Mouse (Mus musculus): ENCODE data around the gene Ccdc51.

The Ccdc51 gene

GRCm38 (mm10) chr9:109082124-109082800, at the start of gene Ccdc51, which contains the start of gene Tma7:
Gene Ccdc51 (plus strand): TSS chr9:109082493.
Gene Tma7 (minus strand): TSS chr9:109082587.
- DNase-seq (ENCODE audit: low spot score) = peak; percentile 76

- peak; percentile 87 for DNase-seq (ENCODE audit: low spot score)
These were observed 44.0 kb upstream of the Ccdc51 start, which contains the start of gene Shisa5 for GRCm38 (mm10) chr9:109038086-109038895. Gene Shisa5 (plus strand): TSS chr9:109038565.

- peak; percentile 67 for DNase-seq (ENCODE audit: low spot score)
These were observed 43.4 kb upstream of the Ccdc51 start for GRCm38 (mm10) chr9:109038901-109039364.

- peak; percentile 35 for DNase-seq (ENCODE audit: low spot score)
These were observed 42.6 kb upstream of the Ccdc51 start for GRCm38 (mm10) chr9:109039681-109040080.

GRCm38 (mm10) chr9:109040216-109040615, 42.1 kb upstream of the Ccdc51 start:
- peak; percentile 31 for DNase-seq (ENCODE audit: low spot score)

GRCm38 (mm10) chr9:109040906-109041305, 41.4 kb upstream of the Ccdc51 start:
- DNase-seq (ENCODE audit: low spot score) = peak; percentile 39

- no peak for DNase-seq (ENCODE audit: low spot score)
These were observed 40.9 kb upstream of the Ccdc51 start for GRCm38 (mm10) chr9:109041351-109041750.

GRCm38 (mm10) chr9:109046306-109046705, 36.0 kb upstream of the Ccdc51 start:
- peak; percentile 69 for DNase-seq (ENCODE audit: low spot score)

- no peak for DNase-seq (ENCODE audit: low spot score)
These were observed 33.0 kb upstream of the Ccdc51 start for GRCm38 (mm10) chr9:109049316-109049715.

- DNase-seq (ENCODE audit: low spot score) = peak; percentile 32
These were observed 32.2 kb upstream of the Ccdc51 start for GRCm38 (mm10) chr9:109049996-109050673.

- DNase-seq (ENCODE audit: low spot score) = no peak
These were observed 31.7 kb upstream of the Ccdc51 start for GRCm38 (mm10) chr9:109050674-109050997.

GRCm38 (mm10) chr9:109051011-109051501, 31.2 kb upstream of the Ccdc51 start:
- DNase-seq (ENCODE audit: low spot score) = no peak

GRCm38 (mm10) chr9:109051651-109052489, 30.4 kb upstream of the Ccdc51 start:
- DNase-seq (ENCODE audit: low spot score) = peak; percentile 29

GRCm38 (mm10) chr9:109052490-109053260, 29.6 kb upstream of the Ccdc51 start:
- DNase-seq (ENCODE audit: low spot score) = peak; percentile 36

GRCm38 (mm10) chr9:109053366-109053765, 28.9 kb upstream of the Ccdc51 start:
- peak; percentile 21 for DNase-seq (ENCODE audit: low spot score)

- peak; percentile 29 for DNase-seq (ENCODE audit: low spot score)
These were observed 28.4 kb upstream of the Ccdc51 start for GRCm38 (mm10) chr9:109053851-109054250.

GRCm38 (mm10) chr9:109054712-109055111, 27.6 kb upstream of the Ccdc51 start:
- DNase-seq (ENCODE audit: low spot score) = peak; percentile 44

GRCm38 (mm10) chr9:109055271-109056030, 26.8 kb upstream of the Ccdc51 start:
- peak; percentile 35 for DNase-seq (ENCODE audit: low spot score)

- peak; percentile 42 for DNase-seq (ENCODE audit: low spot score)
These were observed 26.1 kb upstream of the Ccdc51 start for GRCm38 (mm10) chr9:109056081-109056690.

Data from testis, postnatal 10 days (tissue).